Mouse (Mus musculus) gastrocnemius, adult 18-20 months (tissue): ENCODE measurements around the gene Evi2. TPM values are rescaled to one million over a fixed set of nuclear protein-coding genes. Genes with fewer than 3 reads are reported as not detected.

Source experiments
- DNase-seq: peaks from one replicate; pipeline ENCODE4 v3.0.0; 2021; ENCODE audit warnings: low spot score
- total RNA-seq, 2 experiments: library from RNA; stranded (reverse); gene quantifications; 2 replicates each; pipeline ENCODE4 v1.2.3; 2021

Evi2 gene
- total RNA-seq, 2 experiments from 2014 or later = not detected

- DNase-seq = no peak
Observed at GRCm38 (mm10) chr11:79526549-79526948, 3.8 kb downstream of the Evi2 start.

DNA sequence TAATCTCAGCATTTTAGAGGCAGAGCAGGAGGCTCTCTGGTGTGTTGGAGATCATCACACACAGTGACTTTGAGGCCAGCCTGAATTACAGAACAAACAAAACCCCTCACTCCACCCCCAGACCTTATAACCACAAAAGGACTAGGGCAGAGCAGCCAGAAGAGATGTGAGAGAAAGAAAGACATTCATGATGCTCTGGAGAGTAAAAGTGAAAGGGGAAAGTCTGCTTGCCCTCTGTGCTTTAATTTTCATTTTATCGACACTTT is 6.1 kb downstream of the Evi2 start:
- no peak for DNase-seq

- DNase-seq = no peak
Observed at GRCm38 (mm10) chr11:79523560-79524309, 6.7 kb downstream of the Evi2 start, which contains the start of gene Evi2b. TSS of gene Evi2b (minus strand) at chr11:79523762.

- DNase-seq = no peak
Observed at GRCm38 (mm10) chr11:79522944-79523343, 7.4 kb downstream of the Evi2 start.

DNA sequence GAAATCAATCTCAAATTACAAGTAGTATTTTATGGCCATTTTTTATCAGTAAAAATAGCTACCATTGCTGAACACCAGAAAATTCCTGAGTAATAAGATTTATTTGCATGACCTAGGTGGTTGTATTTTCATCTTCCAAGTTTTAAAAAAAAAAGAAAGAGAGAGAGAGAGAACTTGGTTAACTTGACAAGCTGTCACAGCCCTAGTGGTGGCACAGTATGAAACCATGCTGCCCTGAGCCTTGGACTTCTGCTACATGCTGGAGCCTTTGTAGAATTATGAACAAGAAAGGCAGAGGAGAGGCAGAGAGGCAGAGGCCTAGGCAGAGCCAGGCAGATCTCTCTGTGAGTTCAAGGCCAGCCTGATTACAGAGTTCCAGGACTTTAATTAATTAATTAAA is 8.5 kb downstream of the Evi2 start:
- DNase-seq = no peak

GRCm38 (mm10) chr11:79520772-79521171 is 9.6 kb downstream of the Evi2 start:
- DNase-seq = no peak

GRCm38 (mm10) chr11:79519878-79520291 is 10.5 kb downstream of the Evi2 start:
- DNase-seq = no peak

GRCm38 (mm10) chr11:79519299-79519698 is 11.1 kb downstream of the Evi2 start:
- DNase-seq = no peak

- no peak for DNase-seq
Observed at GRCm38 (mm10) chr11:79515798-79516197, 14.6 kb downstream of the Evi2 start.

DNA sequence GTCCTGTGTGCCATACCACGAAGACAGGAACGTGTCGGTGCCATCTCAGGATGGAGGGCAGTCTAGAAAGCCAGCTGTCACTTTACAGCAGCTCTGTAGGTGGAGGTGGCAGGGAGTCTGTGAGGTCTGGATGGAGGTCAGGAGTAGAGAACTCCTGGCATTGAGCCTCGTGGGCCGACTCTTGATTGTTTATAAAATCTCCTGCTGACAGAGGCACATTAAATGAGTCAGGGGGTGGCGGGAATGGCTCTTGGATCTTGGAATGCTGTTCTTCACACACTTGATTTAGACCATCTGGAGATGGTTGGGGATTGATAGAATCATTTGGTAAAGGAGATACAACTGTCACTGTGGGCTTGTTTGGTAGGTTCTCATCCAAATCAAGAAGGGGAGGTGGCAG is 15.1 kb downstream of the Evi2 start:
- no peak for DNase-seq

- DNase-seq = no peak
Observed at GRCm38 (mm10) chr11:79511970-79512369, 18.4 kb downstream of the Evi2 start.

DNA sequence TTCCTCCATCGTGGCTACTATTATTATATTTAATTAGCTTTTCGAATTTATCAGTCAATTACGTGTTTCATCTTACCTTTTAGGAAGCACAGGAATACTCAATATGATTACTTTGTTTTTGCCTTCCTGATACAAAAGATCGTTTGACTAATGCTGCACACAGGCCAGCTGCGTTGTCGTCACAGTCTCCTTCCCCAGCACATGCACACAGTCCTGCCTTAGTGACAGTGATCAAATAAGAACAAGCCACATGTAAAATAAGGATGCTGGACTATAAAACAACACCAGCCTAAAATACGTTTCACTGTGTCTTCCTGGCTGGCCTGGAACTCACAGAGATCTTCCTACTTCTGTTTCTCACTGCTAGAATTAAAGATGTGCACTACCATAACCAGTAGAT is 25.9 kb downstream of the Evi2 start:
- DNase-seq = no peak

DNA sequence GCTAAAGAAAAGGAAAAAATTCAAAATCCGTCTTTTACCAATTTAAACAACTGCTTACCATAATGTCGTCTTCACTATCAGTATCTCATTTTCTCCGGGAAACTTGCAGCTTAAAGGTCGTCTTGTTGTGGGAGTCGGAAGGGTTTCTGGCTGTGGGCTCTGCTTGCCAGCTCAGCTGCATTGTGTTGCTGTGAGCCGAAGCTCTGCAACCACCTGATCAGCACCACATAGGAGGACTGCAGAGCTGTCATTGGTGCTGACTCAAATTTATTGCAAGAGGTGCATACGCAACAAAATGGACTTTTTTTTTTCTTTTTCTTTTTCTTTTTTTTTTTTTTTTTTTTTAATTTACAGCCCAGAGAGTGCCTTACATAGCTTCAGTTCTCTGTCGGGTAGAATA is 26.5 kb downstream of the Evi2 start, which contains the start of gene Omg:
TSS of gene Omg (minus strand) at position 240 of the 400 bp plus-strand sequence.
- no peak for DNase-seq

DNA sequence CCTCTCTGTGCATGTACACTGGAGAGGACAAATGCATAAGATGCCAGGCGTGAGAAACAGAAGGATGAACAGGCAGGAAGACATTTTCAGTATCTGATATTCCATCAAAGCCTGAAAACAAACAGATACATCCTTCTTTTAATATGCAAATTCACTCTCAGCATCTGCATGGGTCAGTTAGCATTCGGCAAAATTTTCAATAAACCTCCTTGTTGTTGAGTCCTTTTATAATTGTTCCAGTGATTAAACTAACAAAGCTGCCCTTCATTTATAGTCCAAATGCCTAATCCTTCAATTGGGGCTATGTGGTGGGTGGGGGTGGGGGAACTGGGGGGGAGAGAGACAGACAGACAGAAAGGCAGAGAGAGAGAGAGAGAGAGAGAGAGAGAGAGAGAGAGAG is 27.5 kb downstream of the Evi2 start:
- DNase-seq = no peak

GRCm38 (mm10) chr11:79494976-79495800 is 35.2 kb downstream of the Evi2 start:
- no peak for DNase-seq

- no peak for DNase-seq
Observed at GRCm38 (mm10) chr11:79484721-79485120, 45.7 kb downstream of the Evi2 start.

DNA sequence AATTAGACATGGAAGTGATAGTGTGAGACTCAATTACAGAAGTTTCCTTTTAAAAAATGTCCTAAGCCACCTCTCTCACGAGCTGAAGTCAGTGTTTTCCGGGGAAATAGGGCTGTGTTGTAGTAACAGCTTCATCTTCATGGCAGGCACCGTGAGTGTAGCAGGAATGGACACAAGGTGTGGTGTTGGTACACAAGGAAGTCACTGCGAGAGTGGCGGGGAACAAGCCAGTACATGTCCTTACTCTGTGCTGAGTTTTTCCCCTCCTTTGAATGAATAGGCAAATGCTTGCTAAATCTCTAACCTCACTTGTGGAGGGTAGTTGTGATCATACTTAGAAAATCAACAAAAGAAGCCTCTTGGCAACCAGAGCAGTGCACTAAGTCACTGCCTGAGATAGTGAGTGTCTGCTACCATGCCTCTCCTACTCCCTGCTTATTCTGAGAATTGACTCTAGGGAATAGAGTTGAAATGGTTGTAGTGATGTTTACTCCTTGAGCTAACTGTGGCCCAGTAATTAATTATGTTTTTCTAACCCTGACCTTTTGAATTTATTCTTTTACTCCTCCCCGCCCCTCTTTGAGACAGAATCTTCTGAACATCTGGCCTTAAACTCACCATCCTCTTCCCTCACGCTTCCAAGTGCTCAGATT is 46.4 kb downstream of the Evi2 start:
- no peak for DNase-seq

DNA sequence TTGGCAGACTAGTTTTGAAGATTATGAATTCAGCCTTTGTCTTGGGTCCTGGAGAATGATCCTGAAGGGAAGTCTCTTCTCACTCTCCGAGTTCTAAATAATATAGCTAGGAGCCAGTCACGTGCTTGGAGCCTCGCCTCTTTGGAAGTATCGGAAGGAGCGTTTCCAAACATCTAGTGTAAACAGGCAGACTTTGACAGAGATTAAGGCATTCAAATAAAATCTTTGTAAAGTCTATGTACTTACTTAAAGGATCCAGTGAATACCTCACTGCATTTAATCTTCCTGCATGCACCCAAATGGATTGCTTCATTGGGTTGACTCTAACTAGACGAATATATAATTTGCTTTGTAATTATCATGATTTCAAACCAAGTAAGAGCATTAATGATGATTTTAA is 47.0 kb downstream of the Evi2 start:
- no peak for DNase-seq

- DNase-seq = no peak
Observed at GRCm38 (mm10) chr11:79468097-79468496, 62.3 kb downstream of the Evi2 start.
